19 mouse cellular contexts compared by ENCODE assay signal in genomic region chr3:105018783-105019105, GRCm38 (mm10). TPM values are rescaled to one million over a fixed set of nuclear protein-coding genes. Genes with fewer than 3 reads are reported as not detected.
DNase-seq lines count a peak whose midpoint lies in the region; ATAC-seq and TF ChIP-seq lines count a peak whose summit lies in the region.
"Had no signal": no experiment of that assay in that cellular context is flagged by ENCODE, and none has a peak within 500 bp of the region (broad histone marks: within the 10 kb centered on the region; RNA-seq: fewer than 3 reads in every experiment).

No protein-coding gene starts in this region.

- ATAC-seq in heart, embryonic 11.5 days (replicated peaks; ENCODE audit: insufficient number of reproducible peaks, low FRiP score, low TSS enrichment), result no peak
- ATAC-seq in kidney, embryonic 16.5 days (ENCODE audit: low FRiP score, low TSS enrichment), result no peak
- no peak for ATAC-seq in lung, postnatal 0 days
- no peak for ATAC-seq in stomach, embryonic 15.5 days (ENCODE audit: insufficient read depth, low FRiP score, low read depth)
- ATAC-seq: forebrain, embryonic 13.5 days; hindbrain, embryonic 16.5 days had no signal

- WGBS in heart, embryonic 11.5 days (ENCODE audit: insufficient replicate concordance), result 79% methylated on average over 6 of the region's 6 CpGs
- WGBS in kidney, embryonic 16.5 days, result 82% methylated on average over 6 of the region's 6 CpGs
- WGBS in lung, postnatal 0 days, result 51% methylated on average over 6 of the region's 6 CpGs
- WGBS in lung, adult 2 months, result 46% methylated on average over 6 of the region's 6 CpGs
- 81% methylated on average over 6 of the region's 6 CpGs for WGBS in stomach, embryonic 15.5 days

- H3K27me3 ChIP-seq in heart, embryonic 11.5 days (ENCODE audit: control insufficient read depth, insufficient read depth, low read length), result no peaks in the 10 kb centered on the region
- H3K27me3 ChIP-seq in kidney, embryonic 16.5 days (ENCODE audit: insufficient read depth, low read length), result no peaks in the 10 kb centered on the region
- H3K27me3 ChIP-seq in lung, postnatal 0 days (replicated peaks; ENCODE audit: insufficient read depth, low read length), result no peaks in the 10 kb centered on the region
- H3K27me3 ChIP-seq in stomach, embryonic 15.5 days (replicated peaks), result no peaks in the 10 kb centered on the region
- H3K27me3 ChIP-seq: forebrain, embryonic 13.5 days had no signal

- H3K9ac ChIP-seq in heart, embryonic 11.5 days (ENCODE audit: low read depth, low read length), result no peak overlapping the region
- no peak overlapping the region for H3K9ac ChIP-seq in kidney, embryonic 16.5 days (replicated peaks; ENCODE audit: low read length)
- no peak overlapping the region for H3K9ac ChIP-seq in lung, postnatal 0 days (replicated peaks; ENCODE audit: low read depth)
- H3K9ac ChIP-seq in stomach, embryonic 15.5 days, result no peak overlapping the region
- H3K9ac ChIP-seq: forebrain, embryonic 13.5 days had no signal

- no peak for DNase-seq in heart, postnatal 25 days (ENCODE audit: low spot score)
- DNase-seq in kidney, postnatal 4 days, result no peak
- DNase-seq in lung, postnatal 0 days (ENCODE audit: low spot score), result no peak
- DNase-seq in lung, adult 2 months, result no peak
- DNase-seq in urinary bladder, adult 18-20 months (ENCODE audit: low spot score in 2 of 2), result no peak
- DNase-seq: adrenal gland, adult 2 months; B cell, adult 2 months; cerebellum, adult 8-10 months; thymus, adult 18-20 months had no signal

- H3K27ac ChIP-seq in heart, embryonic 11.5 days (ENCODE audit: low read depth, low read length), result peak overlapping the region; percentile 54; the same call in 1 of the 2 replicates
- peak overlapping the region; percentile 43 for H3K27ac ChIP-seq in kidney, embryonic 16.5 days (ENCODE audit: low read length)
- H3K27ac ChIP-seq in lung, postnatal 0 days (ENCODE audit: low read length), result peak overlapping the region; percentile 85
- H3K27ac ChIP-seq in stomach, embryonic 15.5 days, result peak overlapping the region; percentile 2; the same call in 1 of the 2 replicates
- H3K27ac ChIP-seq: forebrain, embryonic 13.5 days had no signal

- no peak for TF ChIP-seq CTCF in lung, postnatal 0 days (IDR thresholded peaks at IDR 0.05)
- no peak for TF ChIP-seq CTCF in lung, adult 2 months (IDR thresholded peaks at IDR 0.05; ENCODE audit: insufficient read depth, low read length)

- no peak; the same call in 1 of the 2 replicates for TF ChIP-seq EP300 in lung, postnatal 0 days (IDR thresholded peaks at IDR 0.05)

- peaks cover 48% of the 10 kb centered on the region for H3K4me1 ChIP-seq in heart, embryonic 11.5 days (ENCODE audit: control insufficient read depth, insufficient read depth, low read length)
- peaks cover 6% of the 10 kb centered on the region; the same call in 1 of the 2 replicates for H3K4me1 ChIP-seq in kidney, embryonic 16.5 days (ENCODE audit: insufficient read depth, low read length)
- H3K4me1 ChIP-seq in lung, postnatal 0 days (ENCODE audit: insufficient read depth, low read depth, low read length), result peaks cover 39% of the 10 kb centered on the region
- peaks cover 75% of the 10 kb centered on the region for H3K4me1 ChIP-seq in lung, adult 2 months (ENCODE audit: control insufficient read depth, insufficient read depth, low read length)
- H3K4me1 ChIP-seq in stomach, embryonic 15.5 days, result peaks cover 7% of the 10 kb centered on the region; the same call in 1 of the 2 replicates

- no peak for TF ChIP-seq POLR2A in lung, adult 2 months (IDR thresholded peaks at IDR 0.05; ENCODE audit: borderline replicate concordance, extremely low read depth, low read depth, low read length)

- no peaks in the 10 kb centered on the region for H3K9me3 ChIP-seq in heart, embryonic 11.5 days (replicated peaks; ENCODE audit: control insufficient read depth, low read length)
- no peaks in the 10 kb centered on the region for H3K9me3 ChIP-seq in kidney, embryonic 16.5 days (ENCODE audit: low read length)
- no peaks in the 10 kb centered on the region for H3K9me3 ChIP-seq in lung, postnatal 0 days (ENCODE audit: low read length)
- H3K9me3 ChIP-seq in stomach, embryonic 15.5 days, result no peaks in the 10 kb centered on the region
- H3K9me3 ChIP-seq: forebrain, embryonic 13.5 days had no signal

- no peak overlapping the region for H3K4me2 ChIP-seq in heart, embryonic 11.5 days
- no peak overlapping the region for H3K4me2 ChIP-seq in kidney, embryonic 16.5 days (replicated peaks; ENCODE audit: low read depth, low read length)
- no peak overlapping the region for H3K4me2 ChIP-seq in lung, postnatal 0 days (replicated peaks; ENCODE audit: low read depth, low read length)
- H3K4me2 ChIP-seq in stomach, embryonic 15.5 days, result no peak overlapping the region
- H3K4me2 ChIP-seq: forebrain, embryonic 13.5 days had no signal

- H3K36me3 ChIP-seq in heart, embryonic 11.5 days (ENCODE audit: control insufficient read depth, insufficient read depth, low read length), result peaks cover 2% of the 10 kb centered on the region; the same call in 1 of the 2 replicates
- H3K36me3 ChIP-seq in kidney, embryonic 16.5 days (ENCODE audit: insufficient read depth, low read length), result no peaks in the 10 kb centered on the region
- H3K36me3 ChIP-seq in lung, postnatal 0 days (ENCODE audit: insufficient read depth, low read length), result no peaks in the 10 kb centered on the region
- no peaks in the 10 kb centered on the region for H3K36me3 ChIP-seq in stomach, embryonic 15.5 days

- no peak overlapping the region for H3K4me3 ChIP-seq in heart, embryonic 11.5 days (ENCODE audit: low read depth, low read length)
- no peak overlapping the region for H3K4me3 ChIP-seq in kidney, embryonic 16.5 days (ENCODE audit: low read length)
- no peak overlapping the region for H3K4me3 ChIP-seq in lung, postnatal 0 days (ENCODE audit: low read depth, low read length)
- no peak overlapping the region for H3K4me3 ChIP-seq in lung, adult 2 months (replicated peaks; ENCODE audit: extremely low read depth, low read depth, low read length)
- no peak overlapping the region for H3K4me3 ChIP-seq in stomach, embryonic 15.5 days (replicated peaks)
- H3K4me3 ChIP-seq: forebrain, embryonic 13.5 days had no signal

- intact Hi-C loops in heart, postnatal 25 days (cut with DNase I), result no loop called here

RNA-seq across cellular contexts. Expression of gene Cttnbp2nl, which starts 34.2 kb away (rescaled TPM):
- polyA plus RNA-seq in heart, embryonic 11.5 days (2014; fragmentation: Nextera tagmentation; extraction: Ambion mirVana), result 26.1 and 35.7 TPM in 2 replicates
- 10 to 100 TPM; 18.9 to 20.1 TPM for total RNA-seq in heart, postnatal 25 days (2021)
- polyA plus RNA-seq in kidney, embryonic 16.5 days (2015; fragmentation: Nextera tagmentation; extraction: Ambion mirVana), result 28.6 and 29.3 TPM in 2 replicates
- 70.4 and 82.1 TPM in 2 replicates for polyA plus RNA-seq in lung, postnatal 0 days (2015; fragmentation: Nextera tagmentation; extraction: Ambion mirVana)
- 18.5 and 21.6 TPM in 2 replicates for polyA plus RNA-seq in lung, adult 2 months (2012; rRNA removed)
- 22.9 and 23.0 TPM in 2 replicates for polyA plus RNA-seq in stomach, embryonic 15.5 days (2015; fragmentation: Nextera tagmentation; extraction: Ambion mirVana)

RNA-seq across cellular contexts. Expression of gene 4930564D02Rik, which starts 47.9 kb away (rescaled TPM):
- polyA plus RNA-seq in heart, embryonic 11.5 days (2014; fragmentation: Nextera tagmentation; extraction: Ambion mirVana), result not detected in 2 replicates
- total RNA-seq in heart, postnatal 25 days (2021), result not detected
- polyA plus RNA-seq in kidney, embryonic 16.5 days (2015; fragmentation: Nextera tagmentation; extraction: Ambion mirVana), result not detected in 2 replicates
- polyA plus RNA-seq in lung, postnatal 0 days (2015; fragmentation: Nextera tagmentation; extraction: Ambion mirVana), result not detected in 2 replicates
- polyA plus RNA-seq in lung, adult 2 months (2012; rRNA removed), result not detected in 2 replicates
- not detected in 2 replicates for polyA plus RNA-seq in stomach, embryonic 15.5 days (2015; fragmentation: Nextera tagmentation; extraction: Ambion mirVana)
- total RNA-seq: adrenal gland, adult 2 months; gastrocnemius, adult 18-20 months; megakaryocyte, adult 5-6 weeks; neutrophil, adult 5-6 weeks had no signal
- polyA plus RNA-seq: adrenal gland, adult 2 months; forebrain, embryonic 13.5 days; hindbrain, embryonic 16.5 days; large intestine, adult 2 months; limb, embryonic 14.5 days had no signal

RNA-seq across cellular contexts. Expression of gene Wnt2b, which starts 57.0 kb away (rescaled TPM):
- 1.7 and 1.9 TPM in 2 replicates for polyA plus RNA-seq in heart, embryonic 11.5 days (2014; fragmentation: Nextera tagmentation; extraction: Ambion mirVana)
- total RNA-seq in heart, postnatal 25 days (2021), result 1 to 10 TPM; 1.0 to 1.9 TPM
- polyA plus RNA-seq in kidney, embryonic 16.5 days (2015; fragmentation: Nextera tagmentation; extraction: Ambion mirVana), result 0.54 and 0.80 TPM in 2 replicates
- 0.44 and 0.88 TPM in 2 replicates for polyA plus RNA-seq in lung, postnatal 0 days (2015; fragmentation: Nextera tagmentation; extraction: Ambion mirVana)
- polyA plus RNA-seq in lung, adult 2 months (2012; rRNA removed), result 3.5 and 4.9 TPM in 2 replicates
- 2.8 and 3.6 TPM in 2 replicates for polyA plus RNA-seq in stomach, embryonic 15.5 days (2015; fragmentation: Nextera tagmentation; extraction: Ambion mirVana)
- total RNA-seq: megakaryocyte, adult 5-6 weeks; neutrophil, adult 5-6 weeks had no signal

Comparison
In these comparisons a context has a peak if more than half of its experiments do, and no peak if none do; other contexts are left out.
1. H3K27ac ChIP-seq: peak in every context shown above with its lines; median percentile 85 in lung, postnatal 0 days; 54 in heart, embryonic 11.5 days; 43 in kidney, embryonic 16.5 days; 2 in stomach, embryonic 15.5 days.